Mouse (Mus musculus) intestine, postnatal 0 days (tissue): ENCODE measurements around the gene Actn4. TPM values are rescaled to one million over a fixed set of nuclear protein-coding genes. Genes with fewer than 3 reads are reported as not detected.
"Not testable (repeated sequence)": the region's sequence is repeated elsewhere in the genome, so short reads cannot be mapped to it uniquely, and the experiment has no call there.

Experiments
- ATAC-seq: fragments of 200-750 bp; cut with Nextera tagmentation; 2 replicates; pipeline ENCODE4 v1.8.0; 2017; ENCODE audit warnings: mild to moderate bottlenecking, moderate TSS enrichment, moderate library complexity
- H3K27ac ChIP-seq: fragments of 300-500 bp; sonication (generic); 2 replicates; pipeline ENCODE4 v1.5.1; 2014; ENCODE audit warnings: mild to moderate bottlenecking, low read depth, low read length, moderate library complexity
- H3K27me3 ChIP-seq: fragments of 300-500 bp; sonication (generic); replicated peaks from 2 replicates; pipeline ENCODE4 v1.6.1; 2014; ENCODE audit warnings: low read length, mixed read lengths; ENCODE audit not compliant: control insufficient read depth, insufficient read depth
- H3K36me3 ChIP-seq: fragments of 300-500 bp; sonication (generic); 2 replicates; pipeline ENCODE4 v1.6.1; 2014; ENCODE audit warnings: mild to moderate bottlenecking, moderate library complexity; ENCODE audit not compliant: control insufficient read depth, insufficient read depth
- H3K4me1 ChIP-seq: fragments of 300-500 bp; sonication (generic); replicated peaks from 2 replicates; pipeline ENCODE4 v1.6.1; 2014; ENCODE audit warnings: antibody characterized with exemption, low read length, mixed read lengths; ENCODE audit not compliant: control insufficient read depth, insufficient read depth
- H3K4me2 ChIP-seq: fragments of 300-500 bp; sonication (generic); replicated peaks from 2 replicates; pipeline ENCODE4 v1.6.1; 2014; ENCODE audit warnings: low read depth, mild to moderate bottlenecking, moderate library complexity
- H3K4me3 ChIP-seq: fragments of 300-500 bp; sonication (generic); 2 replicates; pipeline ENCODE4 v1.5.1; 2014; ENCODE audit warnings: low read depth, low read length
- H3K9ac ChIP-seq: fragments of 300-500 bp; sonication (generic); 2 replicates; pipeline ENCODE4 v1.6.1; 2014; ENCODE audit warnings: mild to moderate bottlenecking, low read depth, low read length
- H3K9me3 ChIP-seq: fragments of 300-500 bp; sonication (generic); 2 replicates; pipeline ENCODE4 v1.6.1; 2016; ENCODE audit warnings: mixed run types; ENCODE audit not compliant: control insufficient read depth
- CTCF ChIP-seq: sonication (generic); IDR thresholded peaks from 2 replicates; pipeline ENCODE4 v1.5.1; 2016; ENCODE audit warnings: low read depth, mild to moderate bottlenecking, control low read depth, antibody characterized with exemption, moderate library complexity
- whole genome bisulfite sequencing: fragments of 180-500 bp; shearing (Covaris S2); extraction: QIAGEN DNeasy Blood & Tissue Kit; methylation state at CpG from one replicate; pipeline ENCODE4 v1.1.7; 2014; 5-methylcytosine and 5-hydroxymethylcytosine counted together
- polyA plus RNA-seq: library from polyadenylated mRNA; unstranded; fragments of >200 nt; fragmentation: Nextera tagmentation; extraction: Ambion mirVana; gene quantifications from 2 replicates; pipeline ENCODE4 v1.2.1, GENCODE M21; 2015

The Actn4 gene
- polyA plus RNA-seq, 1 experiment from 2014 or later = 293 TPM

GRCm38 (mm10) chr7:28870901-28871664, 91.1 kb downstream of the Actn4 start:
- 74% methylated on average over 24 of the region's 24 CpGs for WGBS
- no peaks in the 10 kb centered on the region for H3K9me3 ChIP-seq
- H3K4me3 ChIP-seq = no peak overlapping the region
- H3K27me3 ChIP-seq = no peaks in the 10 kb centered on the region
- H3K9ac ChIP-seq = no peak overlapping the region
- H3K4me1 ChIP-seq = no peaks in the 10 kb centered on the region
- ATAC-seq = no peak
- H3K4me2 ChIP-seq = no peak overlapping the region
- H3K27ac ChIP-seq = no peak overlapping the region
- no peak for TF ChIP-seq CTCF
- H3K36me3 ChIP-seq = no peaks in the 10 kb centered on the region

GRCm38 (mm10) chr7:28867508-28868340, 94.4 kb downstream of the Actn4 start:
- H3K36me3 ChIP-seq, H3K9me3 ChIP-seq, H3K9ac ChIP-seq, H3K4me1 ChIP-seq, H3K27me3 ChIP-seq: not testable (repeated sequence)
- peak overlapping the region; percentile 66 for H3K4me2 ChIP-seq
- 0 out of 2 replicates have a peak overlapping the region, but pooled peaks have one; percentile 5 for H3K27ac ChIP-seq
- peak; percentile 68 for ATAC-seq
- TF ChIP-seq CTCF = peak; percentile 86
- peak overlapping the region; percentile 26 for H3K4me3 ChIP-seq
- 21% methylated on average over 23 of the region's 23 CpGs for WGBS

- Histone ChIP-seq H3K27ac (0 out of 2 replicates have a peak overlapping the region, but pooled peaks have one; percentile 5), H3K4me2 (peak overlapping the region; percentile 66), H3K4me1 (0 out of 2 replicates have a peak, but pooled peaks cover 2% of the 10 kb centered on the region), H3K9me3 (no peaks in the 10 kb centered on the region), H3K36me3 (no peaks in the 10 kb centered on the region), H3K27me3 (no peaks in the 10 kb centered on the region), H3K9ac (no peak overlapping the region), H3K4me3 (no peak overlapping the region)
- TF ChIP-seq CTCF = no peak
- ATAC-seq = peak; percentile 23
- WGBS = 84% methylated on average over 28 of the region's 28 CpGs
These were observed 95.2 kb downstream of the Actn4 start for GRCm38 (mm10) chr7:28866769-28867507.

GRCm38 (mm10) chr7:28865481-28866300, 96.4 kb downstream of the Actn4 start:
- H3K36me3 ChIP-seq = no peaks in the 10 kb centered on the region
- no peak overlapping the region for H3K4me3 ChIP-seq
- peak; percentile 17 for ATAC-seq
- no peaks in the 10 kb centered on the region for H3K27me3 ChIP-seq
- no peaks in the 10 kb centered on the region for H3K9me3 ChIP-seq
- no peak overlapping the region for H3K9ac ChIP-seq
- peak; percentile 55 for TF ChIP-seq CTCF
- H3K4me1 ChIP-seq = 0 out of 2 replicates have a peak, but pooled peaks cover 2% of the 10 kb centered on the region
- peak overlapping the region; percentile 63 for H3K4me2 ChIP-seq
- H3K27ac ChIP-seq = no peak overlapping the region
- WGBS = 39% methylated on average over 33 of the region's 33 CpGs

GRCm38 (mm10) chr7:28864288-28864750, 97.8 kb downstream of the Actn4 start:
- ATAC-seq = no peak
- WGBS = 43% methylated on average over 9 of the region's 9 CpGs
- Histone ChIP-seq H3K36me3 (no peaks in the 10 kb centered on the region), H3K9me3 (no peaks in the 10 kb centered on the region), H3K4me1 (0 out of 2 replicates have a peak, but pooled peaks cover 2% of the 10 kb centered on the region), H3K27me3 (no peaks in the 10 kb centered on the region), H3K9ac (no peak overlapping the region), H3K4me3 (no peak overlapping the region), H3K27ac (no peak overlapping the region), H3K4me2 (no peak overlapping the region)
- TF ChIP-seq CTCF = no peak
